16 mouse cellular contexts compared by ENCODE assay signal in the genomic region with DNA sequence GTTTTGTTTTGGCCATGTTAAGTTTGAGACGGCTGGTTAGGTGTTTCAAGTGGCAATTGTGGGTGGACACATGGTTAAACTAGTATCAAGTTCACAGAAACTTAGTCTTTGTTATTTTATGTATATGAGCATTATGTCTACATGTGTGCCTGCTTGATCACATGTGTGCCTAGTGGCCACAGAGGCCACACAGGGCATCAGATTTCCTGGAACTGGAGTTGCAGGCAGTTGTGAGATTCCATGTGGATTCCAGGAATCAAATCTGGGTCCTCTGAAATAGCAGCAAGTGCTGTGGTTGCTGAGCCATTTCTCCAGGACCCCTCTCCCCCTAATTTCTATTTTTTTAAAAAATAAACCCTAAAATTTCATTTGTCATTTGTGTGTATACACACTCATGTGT.
"Had no signal": no experiment of that assay in that cellular context is flagged by ENCODE, and none has a peak within 500 bp of the region (broad histone marks: within the 10 kb centered on the region; RNA-seq: fewer than 3 reads in every experiment).

No protein-coding gene starts in this region.

- H3K9ac ChIP-seq: liver, embryonic 13.5 days; liver, embryonic 15.5 days; lung, embryonic 14.5 days; midbrain, embryonic 12.5 days; neural tube, embryonic 12.5 days; stomach, embryonic 15.5 days had no signal

- DNase-seq: liver, embryonic 13.5 days; lung, adult 18-20 months; lung, embryonic 14.5 days; lung, postnatal 10 days; lung, postnatal 4 days; midbrain, embryonic 14.5 days; right cerebral cortex, postnatal 14 days; thymus, adult 18-20 months; thymus, postnatal 14 days; thymus, postnatal 36 days had no signal

- H3K9me3 ChIP-seq: liver, embryonic 13.5 days; liver, embryonic 15.5 days; midbrain, embryonic 10.5 days; midbrain, embryonic 12.5 days; neural tube, embryonic 12.5 days; stomach, embryonic 15.5 days had no signal

- H3K27me3 ChIP-seq: liver, embryonic 13.5 days; liver, embryonic 15.5 days; midbrain, embryonic 12.5 days; neural tube, embryonic 12.5 days; stomach, embryonic 15.5 days had no signal

- ATAC-seq: midbrain, embryonic 16.5 days had no signal

- H3K27ac ChIP-seq: liver, embryonic 13.5 days; liver, embryonic 15.5 days; midbrain, embryonic 10.5 days; midbrain, embryonic 12.5 days; neural tube, embryonic 12.5 days; stomach, embryonic 15.5 days had no signal

- H3K4me2 ChIP-seq: liver, embryonic 13.5 days; liver, embryonic 15.5 days; lung, embryonic 14.5 days; midbrain, embryonic 12.5 days; neural tube, embryonic 12.5 days; stomach, embryonic 15.5 days had no signal

- H3K4me3 ChIP-seq: liver, embryonic 13.5 days; liver, embryonic 15.5 days; midbrain, embryonic 10.5 days; midbrain, embryonic 12.5 days; neural tube, embryonic 12.5 days; stomach, embryonic 15.5 days had no signal

- H3K4me1 ChIP-seq: midbrain, embryonic 10.5 days; midbrain, embryonic 12.5 days; neural tube, embryonic 12.5 days; stomach, embryonic 15.5 days had no signal
